Mouse (Mus musculus): ENCODE data around the gene Tmem182. TPM values are rescaled to one million over a fixed set of nuclear protein-coding genes. Genes with fewer than 3 reads are reported as not detected.

The Tmem182 gene
- 0.11 TPM in 1 of 2 replicates, not detected in the other for polyA plus RNA-seq (2014; fragmentation: Nextera tagmentation; extraction: Ambion mirVana)

- H3K4me3 ChIP-seq (ENCODE audit: low read depth, low read length) = no peak within 1 kb of the TSS
- DNase-seq (ENCODE audit: low spot score, missing footprints) = no peak
- H3K9ac ChIP-seq (ENCODE audit: low read length) = no peak within 1 kb of the TSS
- no peak within 1 kb of the TSS for H3K4me2 ChIP-seq
- H3K27me3 ChIP-seq (ENCODE audit: control insufficient read depth, insufficient read depth, low read length) = no peaks in the 10 kb centered on the region
- WGBS = 79% methylated on average over 9 of the region's 9 CpGs
- no peak within 1 kb of the TSS for H3K27ac ChIP-seq (ENCODE audit: low read depth, low read length)
- no peak for ATAC-seq (ENCODE audit: low FRiP score)
- H3K36me3 ChIP-seq (ENCODE audit: control insufficient read depth, insufficient read depth, low read length) = no peaks in the 10 kb centered on the region
- H3K4me1 ChIP-seq (ENCODE audit: control insufficient read depth, insufficient read depth, low read length) = no peaks in the 10 kb centered on the region
- H3K9me3 ChIP-seq (ENCODE audit: control insufficient read depth, low read length) = no peaks in the 10 kb centered on the region
These were observed at the start of gene Tmem182 for GRCm38 (mm10) chr1:40805351-40805750. Gene Tmem182, plus strand, starts transcription at chr1:40805601.

- Histone ChIP-seq H3K9me3 (ENCODE audit: control insufficient read depth, low read length) (no peaks in the 10 kb centered on the region), H3K9ac (ENCODE audit: low read length) (no peak overlapping the region), H3K36me3 (ENCODE audit: control insufficient read depth, insufficient read depth, low read length) (no peaks in the 10 kb centered on the region), H3K4me2 (no peak overlapping the region), H3K27me3 (ENCODE audit: control insufficient read depth, insufficient read depth, low read length) (no peaks in the 10 kb centered on the region), H3K4me1 (ENCODE audit: control insufficient read depth, insufficient read depth, low read length) (no peaks in the 10 kb centered on the region), H3K27ac (ENCODE audit: low read depth, low read length) (no peak overlapping the region), H3K4me3 (ENCODE audit: low read depth, low read length) (no peak overlapping the region)
- DNase-seq (ENCODE audit: low spot score, missing footprints) = no peak
- no peak for ATAC-seq (ENCODE audit: low FRiP score)
- WGBS = 93% methylated on average over 6 of the region's 6 CpGs
These were observed 45.5 kb upstream of the Tmem182 start for GRCm38 (mm10) chr1:40759751-40760445.

- no peak overlapping the region for H3K27ac ChIP-seq (ENCODE audit: low read depth, low read length)
- ATAC-seq (ENCODE audit: low FRiP score) = no peak
- 90% methylated on average over 1 of the region's 1 CpGs for WGBS
These were observed 41.4 kb upstream of the Tmem182 start for GRCm38 (mm10) chr1:40764042-40764441.

GRCm38 (mm10) chr1:40764701-40765275, 40.6 kb upstream of the Tmem182 start:
- H3K4me2 ChIP-seq = no peak overlapping the region
- H3K9ac ChIP-seq (ENCODE audit: low read length) = no peak overlapping the region
- WGBS = 92% methylated on average over 15 of the region's 15 CpGs
- no peaks in the 10 kb centered on the region for H3K27me3 ChIP-seq (ENCODE audit: control insufficient read depth, insufficient read depth, low read length)
- ATAC-seq (ENCODE audit: low FRiP score) (no peak), DNase-seq (ENCODE audit: low spot score, missing footprints) (no peak)
- H3K4me1 ChIP-seq (ENCODE audit: control insufficient read depth, insufficient read depth, low read length) = no peaks in the 10 kb centered on the region
- no peak overlapping the region for H3K4me3 ChIP-seq (ENCODE audit: low read depth, low read length)
- no peak overlapping the region for H3K27ac ChIP-seq (ENCODE audit: low read depth, low read length)
- H3K9me3 ChIP-seq (ENCODE audit: control insufficient read depth, low read length) = no peaks in the 10 kb centered on the region
- H3K36me3 ChIP-seq (ENCODE audit: control insufficient read depth, insufficient read depth, low read length) = no peaks in the 10 kb centered on the region

More at GRCm38 (mm10) chr1:40764042-40764441, 41.4 kb upstream of the Tmem182 start:
- Histone ChIP-seq H3K27me3 (ENCODE audit: control insufficient read depth, insufficient read depth, low read length) (no peaks in the 10 kb centered on the region), H3K9ac (ENCODE audit: low read length) (no peak overlapping the region), H3K4me1 (ENCODE audit: control insufficient read depth, insufficient read depth, low read length) (no peaks in the 10 kb centered on the region), H3K36me3 (ENCODE audit: control insufficient read depth, insufficient read depth, low read length) (no peaks in the 10 kb centered on the region), H3K9me3 (ENCODE audit: control insufficient read depth, low read length) (no peaks in the 10 kb centered on the region), H3K4me2 (no peak overlapping the region), H3K4me3 (ENCODE audit: low read depth, low read length) (no peak overlapping the region)
- DNase-seq (ENCODE audit: low spot score, missing footprints) = no peak

- ATAC-seq (ENCODE audit: low FRiP score) (no peak), DNase-seq (ENCODE audit: low spot score, missing footprints) (no peak)
- Histone ChIP-seq H3K4me1 (ENCODE audit: control insufficient read depth, insufficient read depth, low read length) (no peaks in the 10 kb centered on the region), H3K36me3 (ENCODE audit: control insufficient read depth, insufficient read depth, low read length) (no peaks in the 10 kb centered on the region), H3K27ac (ENCODE audit: low read depth, low read length) (no peak overlapping the region), H3K4me2 (no peak overlapping the region), H3K9me3 (ENCODE audit: control insufficient read depth, low read length) (no peaks in the 10 kb centered on the region), H3K9ac (ENCODE audit: low read length) (no peak overlapping the region), H3K4me3 (ENCODE audit: low read depth, low read length) (no peak overlapping the region), H3K27me3 (ENCODE audit: control insufficient read depth, insufficient read depth, low read length) (no peaks in the 10 kb centered on the region)
- WGBS = 92% methylated on average over 12 of the region's 12 CpGs
These were observed 39.9 kb upstream of the Tmem182 start for GRCm38 (mm10) chr1:40765521-40765920.

- Histone ChIP-seq H3K9ac (ENCODE audit: low read length) (no peak overlapping the region), H3K4me2 (no peak overlapping the region), H3K4me3 (ENCODE audit: low read depth, low read length) (no peak overlapping the region), H3K4me1 (ENCODE audit: control insufficient read depth, insufficient read depth, low read length) (no peaks in the 10 kb centered on the region), H3K27ac (ENCODE audit: low read depth, low read length) (no peak overlapping the region), H3K9me3 (ENCODE audit: control insufficient read depth, low read length) (no peaks in the 10 kb centered on the region), H3K27me3 (ENCODE audit: control insufficient read depth, insufficient read depth, low read length) (no peaks in the 10 kb centered on the region), H3K36me3 (ENCODE audit: control insufficient read depth, insufficient read depth, low read length) (no peaks in the 10 kb centered on the region)
- 87% methylated on average over 18 of the region's 18 CpGs for WGBS
- DNase-seq (ENCODE audit: low spot score, missing footprints) (no peak), ATAC-seq (ENCODE audit: low FRiP score) (no peak)
These were observed 37.8 kb upstream of the Tmem182 start for GRCm38 (mm10) chr1:40767588-40767987.

- no peak for ATAC-seq (ENCODE audit: low FRiP score)
- WGBS = 25% methylated on average over 6 of the region's 6 CpGs
These were observed 36.8 kb upstream of the Tmem182 start for GRCm38 (mm10) chr1:40768606-40769005.

GRCm38 (mm10) chr1:40769331-40769894, 36.0 kb upstream of the Tmem182 start:
- DNase-seq (ENCODE audit: low spot score, missing footprints) = no peak
- 67% methylated on average over 4 of the region's 4 CpGs for WGBS

More at GRCm38 (mm10) chr1:40768606-40769005, 36.8 kb upstream of the Tmem182 start:
- Histone ChIP-seq H3K4me2 (no peak overlapping the region), H3K9me3 (ENCODE audit: control insufficient read depth, low read length) (no peaks in the 10 kb centered on the region), H3K27me3 (ENCODE audit: control insufficient read depth, insufficient read depth, low read length) (no peaks in the 10 kb centered on the region), H3K27ac (ENCODE audit: low read depth, low read length) (no peak overlapping the region), H3K9ac (ENCODE audit: low read length) (no peak overlapping the region), H3K4me1 (ENCODE audit: control insufficient read depth, insufficient read depth, low read length) (no peaks in the 10 kb centered on the region), H3K4me3 (ENCODE audit: low read depth, low read length) (no peak overlapping the region), H3K36me3 (ENCODE audit: control insufficient read depth, insufficient read depth, low read length) (no peaks in the 10 kb centered on the region)
- peak; percentile 91 for DNase-seq (ENCODE audit: low spot score, missing footprints)

More at GRCm38 (mm10) chr1:40769331-40769894, 36.0 kb upstream of the Tmem182 start:
- no peak overlapping the region for H3K9ac ChIP-seq (ENCODE audit: low read length)
- H3K4me2 ChIP-seq = no peak overlapping the region
- H3K4me1 ChIP-seq (ENCODE audit: control insufficient read depth, insufficient read depth, low read length) = no peaks in the 10 kb centered on the region
- H3K27me3 ChIP-seq (ENCODE audit: control insufficient read depth, insufficient read depth, low read length) = no peaks in the 10 kb centered on the region
- no peaks in the 10 kb centered on the region for H3K9me3 ChIP-seq (ENCODE audit: control insufficient read depth, low read length)
- no peak overlapping the region for H3K27ac ChIP-seq (ENCODE audit: low read depth, low read length)
- H3K36me3 ChIP-seq (ENCODE audit: control insufficient read depth, insufficient read depth, low read length) = no peaks in the 10 kb centered on the region
- no peak for ATAC-seq (ENCODE audit: low FRiP score)
- H3K4me3 ChIP-seq (ENCODE audit: low read depth, low read length) = no peak overlapping the region

Data from midbrain, embryonic 11.5 days (tissue).